Comparison of ENCODE assay signal across 13 mouse cellular contexts in the genomic region with DNA sequence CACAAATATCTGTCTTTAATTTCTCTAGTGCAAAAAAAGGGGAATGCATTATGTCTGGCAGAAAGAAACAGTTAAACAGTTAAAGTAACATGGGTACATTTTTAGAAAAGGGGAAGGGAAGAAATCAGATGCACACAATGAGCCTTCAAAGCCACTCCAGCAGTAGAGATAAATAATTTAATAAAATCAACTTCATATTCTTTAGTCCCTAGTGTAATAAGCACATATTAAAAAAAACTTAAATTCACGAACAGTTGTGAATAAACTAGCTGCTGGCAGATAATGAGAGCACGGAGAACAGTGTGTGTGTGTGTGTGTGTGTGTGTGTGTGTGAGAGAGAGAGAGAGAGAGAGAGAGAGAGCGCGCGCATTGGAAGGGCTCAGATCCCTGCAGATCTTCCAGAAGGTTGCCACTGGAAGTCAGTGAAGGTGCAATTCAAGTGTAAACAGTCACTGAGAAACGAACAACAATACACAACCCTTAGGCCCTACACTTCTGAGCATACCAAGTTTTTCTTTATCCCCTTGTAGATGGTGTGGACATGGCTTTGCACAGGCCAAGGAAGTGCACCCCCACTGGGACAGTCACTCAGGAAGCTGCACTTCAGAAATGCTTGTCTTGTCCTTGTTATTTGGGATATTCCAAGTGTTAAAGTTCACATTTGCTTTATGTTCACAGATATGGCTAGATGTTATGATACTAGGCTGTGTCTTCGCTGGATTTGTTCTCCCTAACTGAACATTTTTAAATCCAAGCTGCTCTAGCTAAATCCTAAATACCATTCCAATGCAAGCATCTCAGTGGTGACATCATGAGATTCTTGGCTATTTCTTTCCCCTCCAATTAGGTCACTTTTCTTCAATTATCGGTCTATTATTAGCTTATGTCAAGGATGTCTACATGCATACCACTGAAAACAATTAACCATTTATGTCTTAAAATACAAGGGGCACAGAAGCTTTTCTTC. TPM values are rescaled to one million over a fixed set of nuclear protein-coding genes. Genes with fewer than 3 reads are reported as not detected.
A peak's percentile ranks its signal among the peaks of the same experiment; 100 is the strongest.
DNase-seq lines count a peak whose midpoint lies in the region; ATAC-seq and TF ChIP-seq lines count a peak whose summit lies in the region.
"Had no signal": no experiment of that assay in that cellular context is flagged by ENCODE, and none has a peak within 500 bp of the region (broad histone marks: within the 10 kb centered on the region; RNA-seq: fewer than 3 reads in every experiment).

No protein-coding gene starts in this region.

- H3K27me3 ChIP-seq in hindbrain, embryonic 16.5 days (replicated peaks; ENCODE audit: control insufficient read depth, insufficient read depth, low read length): no peaks in the 10 kb centered on the region
- H3K27me3 ChIP-seq in neural tube, embryonic 15.5 days (replicated peaks): 0 out of 2 replicates have a peak, but pooled peaks cover under 1% of the 10 kb centered on the region
- H3K27me3 ChIP-seq in thymus, adult 2 months (ENCODE audit: control insufficient read depth, insufficient read depth, low read length): peaks cover 24% of the 10 kb centered on the region
- H3K27me3 ChIP-seq: CH12.LX had no signal

- no peak for ATAC-seq in hindbrain, embryonic 16.5 days
- ATAC-seq in neural tube, embryonic 15.5 days (ENCODE audit: low FRiP score): no peak

- TF ChIP-seq CTCF in left cerebral cortex, adult 2 months (IDR thresholded peaks at IDR 0.05): no peak
- TF ChIP-seq CTCF in thymus, adult 2 months (IDR thresholded peaks at IDR 0.05; ENCODE audit: borderline replicate concordance, control insufficient read depth, extremely low read depth, insufficient read depth, low read length, poor library complexity): no peak

- DNase-seq in left cerebral cortex, adult 2 months (ENCODE audit: extremely low spot score in 1 of 2, low spot score in 2 of 2): peak in 1 of 2 experiments; percentile 9
- DNase-seq in left cerebral cortex, postnatal 14 days (ENCODE audit: low spot score in 2 of 2): no peak
- peak; percentile 74 to 78 for DNase-seq in cerebellum, postnatal 14 days
- no peak for DNase-seq in thymus, adult 2 months
- DNase-seq in layer of hippocampus, adult 9-11 months: no peak
- DNase-seq in urinary bladder, postnatal 36 days (ENCODE audit: low spot score in 2 of 2): no peak
- DNase-seq: lung, adult 18-20 months; right cerebral cortex, adult 18-20 months had no signal

- H3K9me3 ChIP-seq in hindbrain, embryonic 16.5 days (ENCODE audit: control insufficient read depth, low read length): no peaks in the 10 kb centered on the region
- H3K9me3 ChIP-seq in neural tube, embryonic 15.5 days (replicated peaks): no peaks in the 10 kb centered on the region
- H3K9me3 ChIP-seq: forebrain, embryonic 12.5 days had no signal

- no peaks in the 10 kb centered on the region for H3K36me3 ChIP-seq in hindbrain, embryonic 16.5 days (ENCODE audit: control insufficient read depth, insufficient read depth, low read length)
- H3K36me3 ChIP-seq in neural tube, embryonic 15.5 days: no peaks in the 10 kb centered on the region
- no peaks in the 10 kb centered on the region for H3K36me3 ChIP-seq in thymus, adult 2 months (ENCODE audit: control insufficient read depth, insufficient read depth, low read length)
- H3K36me3 ChIP-seq: forebrain, embryonic 12.5 days had no signal

- H3K4me3 ChIP-seq in left cerebral cortex, adult 2 months: no peak overlapping the region
- H3K4me3 ChIP-seq in hindbrain, embryonic 16.5 days (ENCODE audit: low read length): no peak overlapping the region
- H3K4me3 ChIP-seq in neural tube, embryonic 15.5 days (replicated peaks): no peak overlapping the region
- H3K4me3 ChIP-seq in thymus, adult 2 months (ENCODE audit: control insufficient read depth, insufficient read depth, low read length): no peak overlapping the region

- peak overlapping the region; percentile 34; the same call in 1 of the 2 replicates for H3K27ac ChIP-seq in left cerebral cortex, adult 2 months
- peak overlapping the region; percentile 75 for H3K27ac ChIP-seq in hindbrain, embryonic 16.5 days (ENCODE audit: low read depth, low read length)
- peak overlapping the region; percentile 71 for H3K27ac ChIP-seq in neural tube, embryonic 15.5 days (replicated peaks)
- H3K27ac ChIP-seq in thymus, adult 2 months (ENCODE audit: control insufficient read depth, insufficient read depth, low read length): no peak overlapping the region

- TF ChIP-seq POLR2A in thymus, adult 2 months (IDR thresholded peaks at IDR 0.05; ENCODE audit: control insufficient read depth, extremely low read depth, insufficient read depth, low read length, poor library complexity): no peak

- peaks cover 12% of the 10 kb centered on the region for H3K4me1 ChIP-seq in hindbrain, embryonic 16.5 days (ENCODE audit: control insufficient read depth, insufficient read depth, low read depth, low read length)
- H3K4me1 ChIP-seq in neural tube, embryonic 15.5 days: peaks cover 40% of the 10 kb centered on the region
- peaks cover 8% of the 10 kb centered on the region; the same call in 1 of the 2 replicates for H3K4me1 ChIP-seq in thymus, adult 2 months (replicated peaks; ENCODE audit: control insufficient read depth, insufficient read depth, low read length)

- peak overlapping the region; percentile 30 for H3K4me2 ChIP-seq in hindbrain, embryonic 16.5 days (ENCODE audit: low read length)
- peak overlapping the region; percentile 32 for H3K4me2 ChIP-seq in neural tube, embryonic 15.5 days

- WGBS in hindbrain, embryonic 16.5 days: 38% methylated on average over 8 of the region's 8 CpGs
- 38% methylated on average over 8 of the region's 8 CpGs for WGBS in neural tube, embryonic 15.5 days
- 91% methylated on average over 8 of the region's 8 CpGs for WGBS in thymus, adult 2 months

- H3K9ac ChIP-seq in hindbrain, embryonic 16.5 days (ENCODE audit: low read depth, low read length): peak overlapping the region; percentile 8; the same call in 1 of the 2 replicates
- no peak overlapping the region; the same call in 1 of the 2 replicates for H3K9ac ChIP-seq in neural tube, embryonic 15.5 days (replicated peaks)

- intact Hi-C loops in left cerebral cortex, adult 2 months (cut with DNase I): no loop called here
- intact Hi-C loops in left cerebral cortex, postnatal 14 days (cut with DNase I): no loop called here

RNA-seq across cellular contexts. Expression of a gene that starts 3.3 kb away (rescaled TPM):
- total RNA-seq in left cerebral cortex, adult 2 months (2021): 1 to 10 TPM; 1.7 to 2.0 TPM
- total RNA-seq in left cerebral cortex, postnatal 14 days (2021): 1 to 10 TPM in 1 of 2 experiments, under 1 TPM in 1; 0.86 to 2.1 TPM
- 160 TPM in 2 replicates for polyA plus RNA-seq in hindbrain, embryonic 16.5 days (2015; fragmentation: Nextera tagmentation; extraction: Ambion mirVana)
- 67.4 and 85.1 TPM in 2 replicates for polyA plus RNA-seq in neural tube, embryonic 15.5 days (2015; fragmentation: Nextera tagmentation; extraction: Ambion mirVana)
- polyA plus RNA-seq in thymus, adult 2 months (2012; rRNA removed): 0.06 TPM in 1 of 2 replicates, not detected in the other
- total RNA-seq: CH12.LX; heart, postnatal 14 days had no signal

Comparison
In these comparisons a context has a peak if more than half of its experiments do, and no peak if none do; other contexts are left out.
1. DNase-seq: peak in cerebellum, postnatal 14 days (2 of 2); none in left cerebral cortex, postnatal 14 days (0 of 2), thymus, adult 2 months (single experiment), layer of hippocampus, adult 9-11 months (single experiment) and urinary bladder, postnatal 36 days (0 of 2).
2. RNA of a gene that starts 3.3 kb away (polyA plus RNA-seq): 160 TPM in hindbrain, embryonic 16.5 days and 67.4 to 85.1 TPM in neural tube, embryonic 15.5 days; 0.06 TPM in thymus, adult 2 months; every median in the first group is over 10 times any median in the second.